Mouse (Mus musculus): ENCODE data around the gene Scube1. TPM values are rescaled to one million over a fixed set of nuclear protein-coding genes. Genes with fewer than 3 reads are reported as not detected.

Gene Scube1
- total RNA-seq, 2 experiments from 2014 or later, result 82.1 to 84.7 TPM

DNA sequence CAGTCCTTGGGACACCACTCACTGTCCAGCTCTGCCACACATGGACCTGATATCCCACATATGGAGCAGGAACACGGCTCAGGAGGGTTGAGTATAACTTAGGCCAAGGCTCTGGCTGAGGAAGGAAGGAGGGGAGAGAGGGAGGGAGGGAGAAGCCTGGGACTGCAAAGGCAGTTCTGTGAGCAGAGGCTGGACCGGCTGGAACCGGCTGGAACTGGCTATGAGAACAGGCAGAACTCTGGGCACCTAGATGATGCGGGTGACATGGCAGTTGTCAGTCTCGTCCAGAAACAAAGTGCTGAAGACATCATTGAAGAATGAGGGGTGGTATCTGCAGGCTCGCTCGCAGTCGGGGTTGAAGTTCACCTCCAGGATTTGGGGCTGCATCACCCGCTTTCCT is 148.2 kb downstream of the Scube1 start:
- no peak for DNase-seq (ENCODE audit: low spot score in 2 of 2)
- intact Hi-C loops (cut with DNase I), result no loop called here

DNA sequence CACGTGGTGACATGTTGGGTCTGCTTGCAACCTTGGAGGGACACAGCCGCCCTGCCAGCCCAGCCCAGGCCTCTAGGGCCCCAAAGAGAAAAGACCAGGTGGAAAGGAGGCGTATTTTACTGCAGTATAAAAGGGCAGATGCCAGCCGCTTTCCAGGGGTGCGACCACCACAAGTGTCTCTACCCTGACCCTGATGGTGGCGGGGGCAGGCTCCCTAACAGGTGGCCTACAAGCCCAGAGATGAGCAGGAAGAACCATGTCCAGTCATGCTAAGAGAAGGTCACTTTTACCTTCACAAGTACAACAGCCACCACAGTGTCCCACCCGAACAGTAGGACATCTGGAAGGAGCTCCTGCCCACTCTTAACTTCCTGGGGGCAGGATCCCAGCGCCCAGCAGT is 149.3 kb downstream of the Scube1 start:
- intact Hi-C loops (cut with DNase I), result no loop called here
- DNase-seq (ENCODE audit: low spot score in 2 of 2), result no peak

DNA sequence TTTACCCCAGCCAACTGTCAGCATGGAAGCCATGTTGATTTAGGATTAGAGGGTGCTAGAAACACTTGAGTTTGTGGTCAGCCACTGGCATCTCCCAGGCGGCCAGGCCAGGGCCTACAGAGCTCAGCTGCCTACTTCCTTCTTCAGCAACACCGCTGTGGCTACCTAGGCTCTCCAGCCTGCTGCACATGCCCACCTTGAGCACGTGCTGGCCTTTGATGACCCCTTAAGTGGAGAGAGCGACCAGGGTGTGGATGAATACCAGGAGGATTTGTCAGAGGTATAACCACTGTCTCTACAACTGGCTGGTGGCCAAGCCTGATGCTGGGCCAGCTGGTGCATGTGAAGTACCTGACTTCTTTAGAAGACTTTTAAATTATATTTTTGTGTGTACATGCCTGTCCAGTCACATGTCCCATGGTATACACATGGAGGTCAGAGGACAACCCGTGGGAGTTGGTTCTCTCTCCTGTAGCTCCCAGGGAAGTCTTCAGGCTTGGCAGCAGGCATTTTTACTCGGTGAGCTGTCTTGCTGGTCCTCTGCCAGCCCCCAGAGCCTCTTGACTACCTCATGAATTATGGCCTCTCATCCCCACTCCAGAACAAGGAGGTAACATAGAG is 150.0 kb downstream of the Scube1 start:
- DNase-seq (ENCODE audit: low spot score in 2 of 2), result no peak
- intact Hi-C loops (cut with DNase I), result no loop called here

DNA sequence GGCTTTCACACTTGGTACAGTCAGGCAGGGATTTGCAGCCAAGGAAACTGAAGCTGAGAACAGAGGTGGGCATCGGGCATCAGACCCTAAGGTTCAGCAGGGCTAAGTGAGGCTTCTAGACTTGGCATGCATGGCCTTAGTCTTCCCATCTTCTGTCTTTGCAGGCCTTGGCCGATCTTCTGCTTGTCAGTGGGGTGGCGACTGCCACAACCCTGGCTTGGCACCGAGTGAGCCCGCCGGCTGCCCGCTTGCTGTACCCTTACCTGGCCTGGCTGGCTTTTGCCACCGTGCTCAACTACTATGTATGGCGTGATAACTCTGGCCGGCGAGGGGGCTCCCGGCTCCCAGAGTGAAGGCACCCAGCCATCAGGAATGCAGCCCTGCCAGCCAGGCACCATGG is 151.2 kb downstream of the Scube1 start:
- no peak for DNase-seq (ENCODE audit: low spot score in 2 of 2)
- intact Hi-C loops (cut with DNase I), result no loop called here

DNA sequence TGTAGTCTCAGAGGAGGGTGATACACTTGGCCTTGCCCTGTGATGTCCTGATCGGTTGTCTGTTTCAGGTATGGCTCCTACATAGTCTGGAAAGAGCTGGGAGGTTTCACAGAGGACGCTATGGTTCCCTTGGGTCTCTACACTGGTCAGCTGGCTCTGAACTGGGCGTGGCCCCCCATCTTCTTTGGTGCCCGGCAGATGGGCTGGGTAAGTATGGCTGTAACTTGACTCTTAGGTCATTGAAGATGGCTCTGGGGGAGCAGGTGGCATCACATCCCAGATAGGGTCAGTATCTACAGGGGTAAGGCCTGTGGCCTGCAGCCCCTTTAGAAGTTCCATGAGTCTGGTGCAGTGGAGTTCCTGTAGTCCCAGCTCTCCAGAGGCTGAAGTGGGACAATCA is 152.7 kb downstream of the Scube1 start:
- intact Hi-C loops (cut with DNase I), result no loop called here
- DNase-seq (ENCODE audit: low spot score in 2 of 2), result no peak

DNA sequence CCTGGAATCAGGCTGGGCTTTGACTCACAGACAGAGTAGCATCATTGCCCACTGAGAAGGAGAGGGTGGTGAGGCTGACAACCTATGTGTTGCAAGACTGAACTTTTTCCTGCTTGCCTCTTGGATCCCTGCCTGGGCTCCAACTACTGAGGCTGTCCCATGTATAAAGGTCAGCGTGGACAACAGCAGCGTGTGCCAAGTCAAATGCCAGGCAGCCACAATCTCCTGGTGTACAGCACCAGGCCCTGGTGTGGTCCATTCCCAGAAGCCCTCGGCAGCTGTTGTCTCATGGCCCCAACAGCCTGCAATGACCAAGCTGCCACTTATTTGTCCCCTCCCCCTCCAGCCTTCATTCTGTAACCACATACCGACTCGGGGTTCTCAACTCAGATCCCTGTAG is 153.2 kb downstream of the Scube1 start:
- intact Hi-C loops (cut with DNase I), result no loop called here
- no peak for DNase-seq (ENCODE audit: low spot score in 2 of 2)

DNA sequence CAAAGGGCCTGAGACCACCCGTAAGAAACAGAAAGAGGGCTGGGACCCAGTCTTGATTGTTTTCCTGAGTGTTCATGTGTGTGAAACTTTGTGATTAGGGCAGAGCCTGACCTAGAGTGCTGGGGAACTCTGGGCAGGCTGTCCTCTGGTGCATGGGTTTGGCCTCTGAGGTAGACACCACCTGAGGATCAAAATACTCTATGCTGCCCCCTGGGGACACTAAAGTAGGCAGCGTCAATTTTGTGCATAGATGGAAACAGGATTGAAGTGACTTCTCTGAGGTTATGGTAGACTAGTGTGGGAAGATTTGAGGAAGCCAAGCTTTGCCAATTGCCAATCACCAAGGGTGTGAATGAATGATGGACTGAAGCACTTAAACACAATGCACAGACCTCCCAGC is 154.2 kb downstream of the Scube1 start:
- no peak for DNase-seq (ENCODE audit: low spot score in 2 of 2)
- intact Hi-C loops (cut with DNase I), result no loop called here

DNA sequence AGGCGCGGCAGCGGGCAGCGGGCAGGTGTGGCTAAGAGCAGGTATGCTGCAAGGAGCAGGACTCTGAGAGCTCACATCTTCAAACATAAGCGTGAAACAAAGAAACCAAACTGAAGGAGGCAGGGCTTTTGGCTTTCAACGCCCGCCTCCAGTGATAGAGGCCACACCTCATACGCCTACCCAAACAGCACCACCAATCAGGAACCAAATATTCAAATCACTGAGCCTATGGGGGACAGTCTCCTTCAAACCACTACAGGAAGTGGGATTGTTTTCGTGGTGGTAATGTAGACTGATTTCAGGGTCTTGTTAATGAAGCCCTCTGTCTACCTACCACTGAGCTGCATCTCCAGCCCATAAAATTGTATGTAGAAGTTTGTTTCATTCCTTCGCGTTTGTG is 155.1 kb downstream of the Scube1 start:
- no peak for DNase-seq (ENCODE audit: low spot score in 2 of 2)
- intact Hi-C loops (cut with DNase I), result no loop called here

DNA sequence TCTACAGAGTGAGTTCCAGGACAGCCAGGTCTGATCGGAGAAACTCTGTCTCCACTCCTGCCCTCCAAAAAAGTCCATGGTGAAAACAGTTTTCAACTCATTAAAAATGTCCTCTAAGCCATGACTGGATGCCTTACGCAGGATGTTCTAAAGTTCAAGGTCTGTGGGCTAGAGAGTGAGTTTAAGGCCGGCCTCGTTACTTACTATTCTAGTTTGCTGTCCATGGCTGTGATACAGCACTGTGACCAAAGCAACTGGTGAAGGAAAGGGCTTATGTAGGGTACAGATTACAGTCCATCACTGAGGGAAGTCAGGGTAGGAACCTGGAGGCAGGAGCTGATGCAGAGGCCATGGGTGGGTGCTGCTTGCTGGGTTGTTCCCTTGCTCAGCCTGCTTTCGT is 156.3 kb downstream of the Scube1 start:
- intact Hi-C loops (cut with DNase I), result no loop called here
- no peak for DNase-seq (ENCODE audit: low spot score in 2 of 2)

DNA sequence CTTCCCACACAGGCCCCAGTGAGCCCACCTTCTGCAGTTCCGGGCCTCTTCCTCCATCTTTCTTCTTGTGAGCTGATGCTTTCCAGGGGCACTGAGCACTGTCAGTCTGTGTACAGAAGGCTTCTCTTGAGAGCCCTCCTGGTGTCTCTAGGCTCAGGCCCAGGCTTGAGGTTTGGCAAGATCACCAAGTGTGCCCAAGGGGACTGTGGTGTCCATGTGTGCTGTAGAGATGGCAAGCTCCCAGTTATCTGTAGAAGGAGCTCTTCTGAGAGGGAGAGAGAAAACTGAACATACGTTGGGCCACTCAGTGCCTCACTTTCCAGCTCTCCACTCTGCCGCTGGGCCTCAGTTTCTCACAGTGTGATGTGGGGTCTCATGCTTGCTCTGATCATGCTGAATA is 157.1 kb downstream of the Scube1 start:
- intact Hi-C loops (cut with DNase I), result no loop called here
- DNase-seq (ENCODE audit: low spot score in 2 of 2), result no peak

DNA sequence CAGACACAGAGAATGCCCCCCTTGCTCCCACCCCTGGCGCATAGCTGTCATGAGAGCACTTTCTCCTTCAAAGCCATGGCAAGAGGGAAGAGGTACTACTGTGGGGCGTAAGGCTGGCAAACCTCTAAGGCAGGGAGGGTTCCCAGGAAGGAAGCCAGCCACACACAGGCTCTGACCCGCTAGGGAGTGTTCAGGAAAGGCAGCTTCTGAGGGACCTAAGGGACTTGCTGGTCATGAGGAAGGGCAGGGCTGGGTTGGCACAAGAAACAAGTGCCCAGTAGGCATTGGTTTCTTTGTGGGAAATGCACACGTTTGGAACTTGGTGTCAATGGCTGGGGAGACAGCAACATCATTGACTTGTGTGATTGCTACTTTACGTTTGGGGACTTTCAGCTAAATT is 158.8 kb downstream of the Scube1 start:
- intact Hi-C loops (cut with DNase I), result no loop called here
- no peak for DNase-seq (ENCODE audit: low spot score in 2 of 2)

DNA sequence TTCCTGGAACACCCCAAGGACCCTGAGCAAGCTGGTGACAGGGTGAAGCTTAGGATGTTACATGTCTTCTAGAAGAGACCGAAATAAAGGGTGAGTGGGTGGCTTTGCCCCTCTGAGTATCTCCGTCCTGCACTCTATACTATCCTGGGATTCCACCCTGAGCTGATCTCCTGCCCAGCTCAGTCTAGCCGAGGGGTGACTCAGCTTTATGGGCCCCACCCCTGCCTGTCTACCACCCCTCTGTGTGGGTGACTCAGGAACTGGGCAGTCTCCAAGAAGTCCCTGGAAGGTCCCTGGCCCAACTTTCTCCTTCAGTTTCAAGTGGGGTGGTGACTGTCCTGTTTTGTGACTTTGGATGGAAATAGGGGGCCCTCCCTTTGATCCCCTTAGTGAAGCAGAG is 159.4 kb downstream of the Scube1 start:
- no peak for DNase-seq (ENCODE audit: low spot score in 2 of 2)
- intact Hi-C loops (cut with DNase I), result no loop called here

DNA sequence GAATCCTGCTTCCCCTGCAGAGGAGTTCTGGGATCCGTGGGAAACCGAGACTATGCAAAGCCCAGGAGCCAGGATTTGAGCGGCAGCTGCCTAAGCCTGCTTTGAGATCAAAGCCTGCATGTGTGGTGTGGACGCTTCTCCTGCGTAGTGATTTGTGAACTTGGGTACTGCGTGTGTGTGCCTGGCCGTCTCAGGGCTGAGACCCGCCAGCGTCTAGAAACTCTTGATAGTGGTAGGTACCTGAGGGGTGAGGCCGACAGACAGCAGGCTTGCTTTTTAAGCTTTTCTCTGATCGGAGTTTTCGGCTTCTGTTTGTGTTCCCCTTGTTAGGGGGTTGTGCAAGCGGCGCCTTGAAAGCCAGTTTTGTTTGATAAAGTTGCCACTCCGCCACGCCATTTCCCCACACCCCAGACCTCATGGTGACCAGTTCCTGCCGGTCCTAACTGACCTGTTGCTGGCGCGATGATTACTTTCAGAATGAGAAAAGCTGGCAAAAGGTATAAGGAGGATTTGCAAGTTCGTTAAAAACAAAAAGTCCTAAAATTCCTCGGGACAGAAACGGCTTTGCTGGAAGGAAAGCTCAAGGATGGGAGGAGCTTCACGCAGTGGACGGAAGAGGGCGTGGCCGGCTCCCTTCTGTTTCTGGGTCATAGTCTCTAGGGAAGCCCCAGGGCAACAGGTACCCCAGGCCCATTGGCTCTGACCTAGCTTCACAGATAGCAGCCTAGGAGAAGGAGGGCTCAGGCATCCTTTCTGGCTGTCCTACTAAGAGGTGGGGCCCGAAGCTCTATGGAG is 160.8 kb downstream of the Scube1 start:
- intact Hi-C loops (cut with DNase I), result no loop called here
- DNase-seq (ENCODE audit: low spot score in 2 of 2), result no peak

DNA sequence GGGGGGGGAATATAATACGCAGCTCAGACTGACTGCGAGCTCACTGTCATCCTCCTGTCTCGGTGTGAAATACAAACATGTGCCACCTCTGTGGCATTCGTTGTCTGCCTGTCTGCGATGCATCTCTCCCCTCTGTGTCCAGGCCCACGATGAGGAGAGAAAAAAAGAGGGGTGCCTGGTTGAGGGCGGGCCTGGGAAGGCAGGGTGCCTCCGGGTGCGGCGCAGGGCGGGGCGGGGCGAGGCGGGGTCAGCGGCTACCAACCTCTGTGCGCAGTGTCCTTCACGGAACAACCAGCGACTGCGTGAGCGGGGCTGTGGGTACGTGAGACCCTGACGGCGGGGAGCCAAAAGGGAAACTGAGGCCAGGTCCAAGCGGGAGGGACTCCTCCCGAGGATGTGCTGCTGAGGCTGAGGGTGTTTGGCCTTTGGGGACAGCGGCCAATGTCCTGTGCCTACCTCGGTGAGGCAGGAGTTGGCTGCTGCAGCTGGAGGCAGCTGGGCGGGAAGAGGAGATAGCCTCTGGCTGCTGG is 161.4 kb downstream of the Scube1 start, which contains the start of the genes Tspo and Mcat:
Gene Tspo (plus strand): TSS at position 266 of the 530 bp plus-strand sequence.
Gene Mcat (minus strand): TSS at position 461 of the 530 bp plus-strand sequence.
- intact Hi-C loops (cut with DNase I), result no loop called here
- DNase-seq (ENCODE audit: low spot score in 2 of 2), result no peak

DNA sequence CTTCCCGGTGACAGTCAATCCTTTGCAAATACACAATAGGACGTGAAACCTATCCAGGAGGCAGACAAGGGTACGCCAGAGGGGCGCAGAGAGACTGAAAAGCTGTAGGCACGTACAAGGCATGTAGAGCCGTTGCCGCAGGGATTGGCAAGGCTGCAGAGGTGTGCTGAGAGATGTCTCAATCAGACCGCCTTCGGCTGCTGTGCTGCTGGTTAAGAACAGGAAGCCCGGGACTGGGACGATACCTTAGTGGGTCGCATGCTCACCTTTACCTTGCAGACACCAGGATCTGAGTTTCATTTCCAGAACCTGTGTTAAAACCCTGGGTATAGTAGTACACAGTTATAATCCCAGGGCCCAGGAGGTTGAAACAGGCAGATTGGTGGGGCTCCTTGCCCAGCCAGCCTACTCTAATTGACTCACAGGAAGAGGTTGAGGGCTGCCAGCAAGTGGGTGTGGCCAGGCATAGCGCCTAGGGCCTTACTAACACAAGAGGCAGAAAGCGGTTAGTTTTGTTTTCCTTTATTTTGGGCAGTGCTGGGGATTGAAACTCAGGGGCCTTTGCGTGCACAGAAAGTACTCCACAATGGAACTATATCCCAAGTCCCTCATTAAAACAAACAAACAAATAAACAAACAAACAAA is 162.1 kb downstream of the Scube1 start:
- intact Hi-C loops (cut with DNase I), result no loop called here
- DNase-seq (ENCODE audit: low spot score in 2 of 2), result peak in 1 of 2 experiments; percentile 82

DNA sequence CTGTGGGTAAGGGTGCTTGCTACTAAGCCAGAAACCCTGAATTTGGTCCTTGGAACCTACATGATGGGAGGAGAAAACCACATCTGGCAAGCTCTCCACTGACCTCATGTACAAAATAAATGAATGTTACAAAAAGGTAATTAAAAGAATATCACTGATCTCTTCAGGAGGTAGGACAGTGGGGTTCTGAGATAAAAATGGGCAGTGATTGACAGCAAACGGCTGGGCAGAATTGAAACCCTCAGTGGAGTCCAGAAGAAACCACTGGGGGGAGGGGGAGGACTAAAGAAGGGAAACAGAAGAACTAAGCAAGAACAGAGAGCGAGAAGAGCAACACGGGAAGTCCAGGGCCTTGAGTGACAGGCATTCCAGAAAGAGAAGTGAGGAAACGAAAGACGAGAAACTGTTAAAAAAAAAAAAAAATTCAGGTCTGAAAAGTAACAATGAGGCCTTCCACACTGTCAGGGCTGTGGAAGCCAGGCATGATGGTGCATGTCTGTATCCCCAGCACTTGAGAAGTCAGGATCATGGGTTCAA is 163.8 kb downstream of the Scube1 start:
- no peak for DNase-seq (ENCODE audit: low spot score in 2 of 2)
- intact Hi-C loops (cut with DNase I), result no loop called here

DNA sequence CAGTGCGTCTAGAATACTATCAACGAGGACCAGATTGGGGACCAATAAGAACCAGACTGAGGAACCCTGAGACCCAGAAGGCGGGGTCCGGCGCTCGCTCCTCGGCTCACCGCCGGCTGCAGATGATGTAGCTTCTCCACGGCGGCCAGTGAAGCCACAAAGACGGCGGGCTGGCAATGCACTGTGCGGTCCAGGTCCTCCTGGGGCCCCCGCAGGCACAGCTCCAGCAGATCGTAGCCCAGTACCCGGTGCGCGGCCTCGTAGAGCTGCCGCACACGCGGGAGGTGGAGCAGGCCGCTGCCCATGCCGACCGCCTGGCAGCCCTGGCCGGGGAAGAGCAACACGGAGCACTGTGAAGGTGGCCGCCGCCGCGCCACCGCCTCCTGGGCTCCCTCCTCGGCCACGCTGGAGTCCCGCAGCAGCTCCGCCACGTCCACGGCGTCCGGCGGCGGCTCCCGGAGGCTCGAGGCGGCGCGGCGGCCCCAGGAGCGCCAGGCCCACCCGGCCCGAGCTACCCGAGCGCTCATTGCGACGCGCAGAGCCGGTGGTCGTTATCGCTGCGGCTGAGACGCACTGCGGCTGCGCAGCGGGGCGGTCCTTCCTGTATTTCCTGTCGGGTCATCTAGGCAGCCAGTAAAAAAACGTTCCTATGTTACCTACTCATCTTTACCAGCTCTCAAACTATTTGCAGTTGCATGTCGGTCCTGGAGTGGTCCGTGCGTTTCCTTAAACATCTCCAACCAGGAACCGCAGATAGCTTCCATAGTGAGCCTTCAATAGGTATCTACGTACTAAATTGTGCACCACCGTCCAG is 169.5 kb downstream of the Scube1 start:
- DNase-seq (ENCODE audit: low spot score in 2 of 2), result peak; percentile 89 to 90
- intact Hi-C loops (cut with DNase I), result no loop called here
